Mouse (Mus musculus) kidney, adult 9 months (tissue): ENCODE data around the gene Cdh1.

ENCODE experiments used
- DNase-seq: peaks from one replicate; pipeline ENCODE4 v3.0.0; 2022

The Cdh1 gene

DNA sequence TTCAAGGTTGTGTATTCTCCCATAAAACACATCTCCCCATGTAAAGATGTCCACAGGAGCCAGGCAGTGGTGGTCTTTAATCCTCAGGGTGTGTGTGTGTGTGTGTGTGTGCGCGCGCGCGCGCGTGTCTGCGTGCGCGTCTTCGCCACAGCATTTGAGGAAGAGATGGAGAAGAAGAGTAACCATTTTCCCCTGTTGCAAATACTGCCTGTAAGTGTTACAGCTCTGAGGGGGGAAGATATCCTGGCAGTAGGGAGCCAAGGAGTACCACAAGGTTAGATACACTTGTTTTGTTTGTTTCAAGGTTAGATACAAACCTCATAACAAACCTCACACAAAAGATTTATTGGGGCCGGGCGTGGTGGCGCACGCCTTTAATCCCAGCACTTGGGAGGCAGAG, 71.2 kb downstream of the Cdh1 start:
- DNase-seq = no peak

DNA sequence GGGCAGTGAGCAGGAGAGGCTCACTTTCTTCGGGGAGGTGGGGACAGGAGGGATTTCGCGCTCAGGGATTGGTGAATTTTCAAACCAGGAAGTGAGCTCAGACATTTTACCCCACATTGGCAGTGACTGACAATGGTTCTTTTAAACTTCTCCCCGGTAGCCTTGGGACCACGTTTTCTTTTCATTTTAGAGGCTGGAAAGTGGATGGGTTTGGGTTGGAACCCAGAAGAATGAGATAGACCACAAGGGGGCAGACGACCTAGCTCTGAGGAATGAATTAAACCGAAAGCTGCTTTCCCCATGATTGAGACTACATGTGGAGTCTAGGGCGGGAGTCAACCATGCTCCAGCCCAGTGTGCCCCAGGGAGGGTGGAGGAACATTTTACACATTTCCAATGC, 71.7 kb downstream of the Cdh1 start:
- DNase-seq = no peak

DNA sequence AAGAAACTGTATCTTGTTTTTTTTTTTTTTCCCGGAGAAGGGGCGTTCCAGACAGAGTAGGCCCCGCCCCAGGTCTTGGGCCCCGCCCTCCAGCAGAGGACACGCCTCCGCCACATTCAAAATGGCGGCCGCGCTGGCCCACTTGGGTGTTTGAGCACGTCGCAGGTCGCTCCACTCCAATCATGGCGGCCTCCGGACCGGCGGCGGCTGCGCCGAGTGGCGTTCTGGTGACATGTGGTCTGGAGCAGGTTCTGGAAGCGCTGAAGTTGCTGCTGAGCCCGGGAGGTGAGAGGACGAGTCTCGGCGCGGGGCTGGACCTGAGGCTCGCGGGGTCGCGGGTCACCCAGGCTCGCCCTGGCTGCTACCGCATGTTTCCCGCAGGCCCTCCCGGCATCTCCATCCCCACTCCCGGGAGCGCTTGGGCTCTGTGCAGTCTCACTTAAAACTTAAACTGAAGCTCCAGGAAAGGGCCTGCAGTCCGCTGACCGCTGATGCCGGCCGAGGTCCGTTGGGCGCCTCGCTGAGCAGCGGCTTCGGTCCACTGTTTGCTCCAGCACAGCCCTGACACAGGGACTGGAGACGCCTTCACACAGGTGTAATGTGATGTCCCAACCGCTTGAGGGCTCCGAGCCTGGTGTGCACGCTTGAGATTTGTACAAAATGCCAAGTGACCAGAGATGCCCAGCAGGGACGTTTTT, 80.0 kb downstream of the Cdh1 start, which contains the start of gene Tango6:
Tango6 (plus strand) TSS at position 98 of the 698 bp plus-strand sequence.
- peak; percentile 94 for DNase-seq

DNA sequence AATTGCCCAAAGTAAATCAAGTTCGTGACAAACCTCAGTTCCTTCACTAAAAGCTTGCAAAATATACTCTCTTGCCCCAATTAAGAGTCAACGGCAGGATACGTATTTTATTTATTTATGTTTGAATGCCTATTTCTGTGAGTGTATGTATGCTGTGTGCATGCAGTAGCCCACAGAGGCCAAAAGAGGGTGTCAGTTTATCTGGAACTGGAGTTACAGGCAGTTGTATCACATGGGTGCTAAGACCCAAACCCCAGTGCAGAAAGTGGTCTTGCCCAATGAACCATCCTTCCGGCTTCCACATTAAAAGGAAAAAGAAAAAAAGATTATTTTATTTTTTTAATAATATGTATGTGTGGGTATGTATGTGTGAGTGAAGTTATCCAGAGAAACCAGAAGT, 81.2 kb downstream of the Cdh1 start:
- no peak for DNase-seq

DNA sequence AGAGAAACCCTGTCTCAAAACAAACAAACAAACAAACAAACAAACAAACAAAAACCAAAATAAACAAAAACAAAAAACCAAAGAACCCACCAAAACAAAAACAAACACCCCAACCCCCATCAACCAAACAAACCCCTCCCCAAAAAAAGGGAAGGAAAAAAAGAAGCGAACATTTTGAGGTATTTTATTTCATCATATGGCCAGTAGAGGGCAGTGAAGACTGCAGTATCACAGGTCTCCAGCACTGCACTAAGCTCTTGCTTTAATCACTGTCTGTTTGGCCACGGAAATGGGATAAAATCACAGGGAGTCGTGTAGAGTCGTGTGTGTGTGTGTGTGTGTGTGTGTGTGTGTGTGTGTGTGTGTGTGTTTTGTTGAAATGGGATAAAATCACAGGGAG, 84.3 kb downstream of the Cdh1 start:
- peak; percentile 43 for DNase-seq

DNA sequence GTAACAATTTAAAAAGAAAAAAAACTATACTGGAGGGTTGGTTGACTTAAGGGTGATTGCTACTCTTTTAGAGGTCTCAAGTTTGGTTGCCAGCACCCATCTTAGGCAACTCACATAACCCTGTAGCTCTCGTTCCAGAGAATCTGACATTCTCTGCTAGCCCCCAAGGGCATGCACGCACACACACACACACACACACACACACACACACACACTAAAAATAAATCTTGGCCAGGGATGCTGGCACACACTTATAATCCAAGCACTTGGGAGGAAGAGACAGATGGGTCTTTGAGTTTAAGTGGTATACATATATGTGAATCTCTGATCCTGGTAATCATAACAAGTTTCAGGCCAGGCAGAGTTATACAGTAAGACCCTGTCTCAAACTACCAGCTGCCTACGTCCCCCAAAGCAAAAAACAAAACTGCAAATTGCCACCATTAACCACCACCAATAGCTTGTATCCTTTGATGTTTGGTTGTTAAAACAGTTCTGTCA, 94.6 kb downstream of the Cdh1 start:
- no peak for DNase-seq

DNA sequence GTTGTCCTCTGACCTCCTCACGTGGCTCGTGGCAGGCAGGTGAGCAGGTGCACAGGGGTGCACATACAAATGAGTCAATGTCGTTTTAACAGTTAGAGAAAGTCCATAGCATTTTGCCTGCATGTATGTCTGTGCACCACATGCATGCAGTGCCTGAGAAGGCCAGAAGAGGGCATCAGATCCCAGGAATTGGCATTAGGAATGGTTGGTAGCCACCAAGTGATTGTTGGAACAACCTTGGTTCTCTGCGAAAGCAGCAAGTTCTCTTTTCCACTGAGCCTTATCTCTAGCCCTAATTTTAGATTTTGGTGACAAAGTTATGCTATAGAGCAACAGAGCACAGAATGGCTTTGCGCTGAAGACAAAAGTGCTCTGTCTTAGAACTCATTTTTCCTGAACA, 96.4 kb downstream of the Cdh1 start:
- DNase-seq = peak; percentile 76

DNA sequence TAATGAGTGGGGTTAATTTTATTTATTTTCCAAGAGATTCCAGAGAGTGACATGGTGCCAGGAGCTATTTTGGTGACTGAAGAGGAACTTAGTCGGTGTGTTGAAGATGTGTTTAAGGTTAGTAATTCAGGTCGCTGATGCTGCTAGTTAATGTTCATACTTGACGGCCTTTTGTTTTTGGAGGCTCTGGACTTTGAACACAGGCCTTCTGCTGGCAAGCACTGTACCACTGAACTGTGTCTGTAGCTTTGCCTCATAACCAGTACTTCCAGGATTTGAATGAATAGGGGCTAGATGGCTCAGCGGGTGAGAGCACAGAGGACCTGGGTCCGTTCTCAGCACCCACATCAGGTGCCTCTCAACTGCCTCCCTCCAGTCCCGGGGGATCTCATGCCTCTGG, 97.0 kb downstream of the Cdh1 start:
- DNase-seq = peak; percentile 88

DNA sequence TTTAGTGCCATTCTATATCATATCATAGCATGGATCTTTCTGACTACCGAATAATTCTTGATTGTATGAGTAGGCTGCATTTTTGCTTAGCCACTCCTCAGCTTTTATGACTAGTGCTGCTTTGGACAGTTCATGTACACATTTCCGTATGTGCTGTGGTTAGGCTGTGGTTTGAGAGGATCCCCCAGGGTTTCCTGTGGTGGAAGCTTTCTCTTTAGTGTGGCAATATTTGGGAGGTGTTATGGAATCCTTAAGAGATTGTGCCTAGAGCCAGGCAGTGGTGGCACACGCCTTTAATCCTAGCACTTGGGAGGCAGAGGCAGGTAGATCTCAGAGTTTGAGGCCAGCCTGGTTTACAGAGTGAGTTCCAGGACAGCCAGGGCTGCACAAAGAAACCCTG, 98.2 kb downstream of the Cdh1 start:
- no peak for DNase-seq

DNA sequence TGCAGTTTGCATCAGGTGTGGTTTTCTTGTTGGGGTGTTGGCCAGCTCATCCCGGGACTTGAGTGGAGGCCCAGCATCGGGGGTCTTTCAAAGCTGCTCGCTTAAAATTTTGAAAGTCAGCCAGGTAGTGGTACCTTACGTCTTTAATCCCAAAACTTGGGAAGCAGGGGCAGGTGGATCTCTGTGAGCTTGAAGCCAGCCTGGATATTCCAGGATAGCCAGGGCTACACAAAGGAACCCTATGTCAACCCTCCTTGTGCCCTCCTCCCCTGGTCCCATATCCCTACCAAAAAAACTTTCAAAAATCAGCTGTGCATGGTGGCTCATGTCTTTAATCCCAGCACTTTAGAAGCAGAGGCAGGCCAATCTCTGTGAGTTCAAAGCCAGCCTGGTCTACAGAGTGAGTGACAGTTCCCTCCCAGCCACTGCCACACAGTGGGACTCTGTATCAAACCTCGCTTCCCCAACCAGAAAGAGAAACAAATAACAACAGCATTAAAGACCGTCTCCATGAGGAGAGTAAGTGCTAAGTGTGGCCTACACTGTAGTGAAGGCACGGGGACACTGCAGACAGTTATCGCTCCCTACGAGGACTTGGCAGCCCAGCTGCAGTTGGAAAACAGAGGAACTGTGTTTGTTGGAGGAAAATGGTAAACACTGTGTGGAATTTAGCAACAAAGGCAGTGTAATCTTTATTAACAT, 101.2 kb downstream of the Cdh1 start:
- DNase-seq = no peak

DNA sequence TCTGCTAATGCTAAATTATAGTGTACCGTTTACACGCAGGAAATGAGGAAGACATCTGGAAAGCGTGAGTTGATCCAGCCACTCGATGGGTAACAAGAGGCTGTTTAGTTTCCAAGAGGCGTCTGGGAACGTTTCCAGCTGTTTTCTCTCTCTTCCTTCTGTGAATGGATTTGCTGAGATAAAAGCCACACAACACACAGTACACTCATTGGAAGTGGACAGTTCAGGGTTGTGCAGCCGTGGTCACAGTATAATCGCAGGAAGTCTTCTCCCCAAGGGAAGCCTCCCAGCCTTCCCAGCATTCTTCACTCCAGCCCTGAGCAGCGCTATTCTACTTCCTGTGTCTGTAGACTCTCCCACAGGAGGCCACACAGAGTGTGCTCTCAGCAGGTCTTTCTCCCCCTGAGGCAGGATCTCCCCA, 101.8 kb downstream of the Cdh1 start:
- peak; percentile 67 for DNase-seq

DNA sequence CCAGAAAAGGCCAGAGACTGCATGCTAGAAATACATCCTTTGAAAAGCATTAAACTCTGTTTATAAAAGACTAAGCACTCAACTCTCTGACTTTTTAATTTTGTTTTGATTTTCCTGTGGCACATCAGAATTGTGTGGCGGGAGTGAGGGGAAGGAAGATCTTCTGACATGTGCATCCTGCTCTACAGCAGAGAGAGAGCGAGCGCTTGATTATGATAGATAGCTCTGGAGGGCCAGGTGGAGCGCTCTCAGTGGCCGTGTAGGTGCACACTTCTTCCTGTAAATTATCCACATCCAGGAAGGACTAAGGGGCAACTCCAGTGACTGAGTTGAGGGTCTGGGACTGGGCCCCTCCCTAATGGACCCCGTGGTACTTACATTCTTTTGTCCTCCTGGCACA, 103.0 kb downstream of the Cdh1 start:
- DNase-seq = peak; percentile 36

DNA sequence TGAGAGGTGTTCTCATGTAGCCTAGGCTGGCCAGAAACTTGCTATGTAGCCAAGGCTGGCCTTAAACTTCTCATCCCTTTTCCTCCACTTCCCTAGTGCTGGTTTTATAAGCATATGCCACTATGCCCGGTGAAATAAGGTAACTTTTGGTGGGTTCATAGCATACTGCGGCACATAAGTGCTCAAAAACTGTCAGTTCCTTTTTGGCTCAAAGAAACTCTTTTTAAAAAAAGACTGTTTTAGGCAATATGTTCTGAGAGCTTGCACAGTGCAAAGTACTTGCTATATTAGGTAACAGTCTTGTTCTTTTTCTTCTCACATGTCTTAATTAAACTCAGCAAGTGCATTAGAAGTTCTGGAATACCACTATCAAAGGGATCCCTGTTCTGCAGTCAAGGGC, 106.9 kb downstream of the Cdh1 start:
- no peak for DNase-seq

DNA sequence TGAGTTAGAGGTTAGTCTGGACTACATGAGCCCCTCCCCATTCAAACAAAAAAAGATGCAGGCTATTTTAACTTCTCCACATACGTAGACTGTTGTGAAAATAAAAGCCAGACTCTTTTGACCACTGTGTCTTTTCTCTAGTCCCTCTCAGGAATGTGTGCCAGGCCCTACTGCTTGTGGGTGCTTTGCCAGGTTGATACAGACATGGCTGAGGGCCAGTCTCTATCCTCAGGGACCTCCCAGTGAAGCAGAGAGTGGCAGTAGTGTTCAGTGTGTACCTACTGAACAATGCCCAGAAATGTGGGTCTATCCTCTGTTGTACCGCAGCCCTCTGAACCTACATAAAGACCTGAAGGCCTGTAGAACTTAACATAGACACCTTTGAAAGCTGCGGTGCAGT, 109.3 kb downstream of the Cdh1 start:
- no peak for DNase-seq

DNA sequence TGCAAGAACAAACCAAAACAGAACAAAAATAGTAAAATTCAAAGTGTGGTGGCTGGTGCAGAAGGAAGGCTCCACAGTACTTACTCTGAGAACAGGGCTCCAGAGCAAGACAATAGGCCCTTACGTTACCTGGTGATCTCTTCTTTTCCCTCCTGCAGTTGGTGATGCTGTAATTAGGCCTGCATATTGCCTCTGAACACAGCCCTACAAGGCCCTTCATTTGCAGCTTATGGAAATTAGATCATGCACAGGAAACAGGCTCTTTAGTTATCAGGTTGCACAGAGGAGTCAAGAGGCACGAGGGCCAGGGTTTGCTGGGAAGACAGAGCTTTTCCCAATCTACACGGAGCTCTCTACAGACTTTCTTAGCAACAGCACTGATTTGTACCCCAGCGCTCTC, 111.1 kb downstream of the Cdh1 start:
- DNase-seq = no peak

DNA sequence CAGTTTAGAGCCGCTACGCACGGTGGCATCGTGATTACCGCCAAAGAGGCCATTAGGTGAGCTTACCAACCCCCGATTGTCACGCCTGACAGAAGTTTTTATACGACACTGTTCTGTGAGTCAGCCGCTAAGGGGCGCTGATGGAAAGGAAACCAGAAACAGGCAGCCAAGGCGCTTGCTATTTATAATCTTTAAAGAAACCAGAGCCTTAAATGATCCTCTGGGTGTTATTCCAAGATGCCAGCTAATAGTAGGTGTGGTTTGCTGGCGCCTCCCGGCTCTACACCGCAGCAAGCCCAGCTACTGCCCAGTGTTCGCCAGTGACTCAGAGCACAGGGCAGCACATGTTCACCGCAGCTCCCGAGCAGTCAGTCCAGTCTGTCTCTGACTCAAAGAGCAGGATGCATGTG, 114.9 kb downstream of the Cdh1 start:
- DNase-seq = peak; percentile 83
